Mouse (Mus musculus) thymus, adult 2 months (tissue): ENCODE measurements around the gene Cflar.

Experiments used
- CTCF ChIP-seq: fragments of 200-500 bp; IDR thresholded peaks from 2 replicates; pipeline ENCODE4 v1.5.1; 2012; ENCODE audit warnings: mild to moderate bottlenecking, control low read depth, low read length, moderate library complexity, borderline replicate concordance; ENCODE audit not compliant: control insufficient read depth, poor library complexity, insufficient read depth; ENCODE audit errors: extremely low read depth
- POLR2A ChIP-seq: fragments of 200-500 bp; IDR thresholded peaks from 2 replicates; pipeline ENCODE4 v1.6.1; 2012; ENCODE audit warnings: mild to moderate bottlenecking, low read length, control low read depth, moderate library complexity; ENCODE audit not compliant: control insufficient read depth, poor library complexity, insufficient read depth; ENCODE audit errors: extremely low read depth

DNA sequence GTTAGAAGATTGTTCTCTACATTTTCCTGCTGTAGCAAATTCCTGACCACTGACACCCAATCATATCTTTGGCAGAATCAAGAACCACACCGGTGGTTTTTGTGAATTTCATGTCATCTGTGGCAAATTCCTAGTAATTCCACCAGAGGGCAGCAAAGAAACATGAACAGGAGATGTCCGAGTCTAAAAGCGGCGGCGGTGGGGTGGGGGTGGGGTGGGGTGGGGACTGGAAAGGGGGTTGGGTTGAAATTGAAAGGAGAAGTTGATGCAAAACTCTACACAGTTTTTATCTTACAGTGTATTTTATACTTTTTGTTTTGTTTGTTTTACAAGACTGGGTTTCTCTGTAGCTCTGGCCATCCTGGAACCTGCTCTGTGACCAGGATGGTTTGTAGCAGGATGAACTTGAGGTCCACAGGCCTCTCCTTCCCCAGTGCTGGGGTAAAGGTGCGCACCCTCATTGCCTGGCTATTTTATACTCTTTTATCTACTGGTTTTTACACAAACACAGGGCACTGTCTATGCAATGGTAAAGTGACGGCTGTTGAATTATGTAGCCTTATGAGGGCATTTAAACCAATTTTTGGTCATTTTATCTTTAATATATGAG, 58.9 kb downstream of the Cflar start:
- TF ChIP-seq CTCF, result no peak
- TF ChIP-seq POLR2A, result no peak
